Mouse (Mus musculus) stomach, postnatal 0 days (tissue): Measurements from ENCODE around the gene Usp4.

Source experiments
- CTCF ChIP-seq: IDR thresholded peaks from 2 replicates; pipeline ENCODE4 v1.5.1; 2016; ENCODE audit warnings: antibody characterized with exemption, low read depth, mild to moderate bottlenecking, moderate library complexity
- EP300 ChIP-seq: optimal IDR thresholded peaks from 2 replicates; pipeline ENCODE3; 2016; ENCODE audit warnings: antibody characterized with exemption

- TF ChIP-seq EP300 = no peak
- TF ChIP-seq CTCF = no peak
Observed at GRCm38 (mm10) chr9:108344471-108344870, 3.2 kb upstream of the Usp4 start.
